ENCODE assay signal across 22 mouse cellular contexts in genomic region chr3:128187330-128188044, GRCm38 (mm10).
"Had no signal": no experiment of that assay in that cellular context is flagged by ENCODE, and none has a peak within 500 bp of the region (broad histone marks: within the 10 kb centered on the region; RNA-seq: fewer than 3 reads in every experiment).

No protein-coding gene starts in this region.

- H3K27ac ChIP-seq: kidney, postnatal 0 days; limb, embryonic 12.5 days; limb, embryonic 15.5 days; liver, embryonic 14.5 days; lung, embryonic 15.5 days; midbrain, embryonic 12.5 days; neural tube, embryonic 12.5 days; neural tube, embryonic 15.5 days; stomach, postnatal 0 days had no signal

- H3K9me3 ChIP-seq: limb, embryonic 12.5 days; limb, embryonic 15.5 days; lung, embryonic 15.5 days; midbrain, embryonic 12.5 days; neural tube, embryonic 12.5 days; neural tube, embryonic 15.5 days had no signal

- H3K9ac ChIP-seq: limb, embryonic 12.5 days; limb, embryonic 15.5 days; liver, embryonic 14.5 days; lung, embryonic 15.5 days; midbrain, embryonic 12.5 days; neural tube, embryonic 12.5 days; neural tube, embryonic 15.5 days had no signal

- H3K4me1 ChIP-seq: limb, embryonic 12.5 days; limb, embryonic 15.5 days; lung, embryonic 15.5 days; neural tube, embryonic 12.5 days; neural tube, embryonic 15.5 days had no signal

- H3K4me2 ChIP-seq: limb, embryonic 12.5 days; limb, embryonic 15.5 days; lung, embryonic 15.5 days; midbrain, embryonic 12.5 days; neural tube, embryonic 12.5 days; neural tube, embryonic 15.5 days had no signal

- H3K36me3 ChIP-seq: limb, embryonic 12.5 days; limb, embryonic 15.5 days; lung, embryonic 15.5 days; midbrain, embryonic 12.5 days; neural tube, embryonic 12.5 days; neural tube, embryonic 15.5 days had no signal

- H3K27me3 ChIP-seq: limb, embryonic 15.5 days; neural tube, embryonic 12.5 days; neural tube, embryonic 15.5 days had no signal

- H3K4me3 ChIP-seq: limb, embryonic 12.5 days; limb, embryonic 15.5 days; lung, embryonic 15.5 days; midbrain, embryonic 12.5 days; neural tube, embryonic 12.5 days; neural tube, embryonic 15.5 days had no signal

- DNase-seq: kidney, adult 18-20 months; kidney, adult 9 months; kidney, postnatal 25 days; left cerebral cortex, postnatal 4 days; lung, adult 18-20 months; lung, postnatal 10 days; lung, postnatal 4 days; right cerebral cortex, adult 18-20 months; right cerebral cortex, postnatal 14 days; right cerebral cortex, postnatal 4 days; thymus, adult 2 months; thymus, postnatal 14 days; thymus, postnatal 4 days had no signal
